Mouse (Mus musculus) embryo, embryonic 9.5 days (tissue): ENCODE measurements around the gene Il21r.
A peak's percentile ranks its signal among the peaks of the same experiment; 100 is the strongest.

Experiments
- DNase-seq: peaks from one replicate; pipeline ENCODE4 v3.0.0-alpha.2; 2017; ENCODE audit errors: extremely low spot score

Il21r gene

DNA sequence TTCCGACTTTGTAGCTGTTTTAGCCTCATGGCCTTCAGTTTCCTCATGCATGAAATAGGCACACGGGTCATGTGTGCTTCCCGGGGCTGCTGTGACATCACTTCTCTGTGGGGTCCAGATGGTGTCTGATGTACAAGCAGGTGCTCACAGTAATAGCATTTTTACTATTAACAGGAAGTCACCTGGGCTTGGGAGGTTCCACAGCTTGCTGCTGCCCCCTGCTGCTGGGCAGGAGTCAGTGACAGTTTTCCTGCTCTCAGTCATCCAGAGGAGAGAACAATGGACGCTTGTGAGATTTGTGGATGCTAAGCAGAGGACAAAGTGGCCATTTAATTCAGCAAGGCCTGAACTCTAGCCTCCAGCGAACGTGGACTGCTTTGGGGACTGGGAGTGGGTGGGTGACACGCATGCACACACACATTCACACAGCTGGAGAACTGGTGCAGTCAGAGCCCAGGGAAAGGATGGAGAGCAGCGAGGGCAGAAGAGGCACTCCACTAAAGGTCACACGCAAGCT lies 35.7 kb downstream of the Il21r start:
- peak; percentile 51 for DNase-seq

DNA sequence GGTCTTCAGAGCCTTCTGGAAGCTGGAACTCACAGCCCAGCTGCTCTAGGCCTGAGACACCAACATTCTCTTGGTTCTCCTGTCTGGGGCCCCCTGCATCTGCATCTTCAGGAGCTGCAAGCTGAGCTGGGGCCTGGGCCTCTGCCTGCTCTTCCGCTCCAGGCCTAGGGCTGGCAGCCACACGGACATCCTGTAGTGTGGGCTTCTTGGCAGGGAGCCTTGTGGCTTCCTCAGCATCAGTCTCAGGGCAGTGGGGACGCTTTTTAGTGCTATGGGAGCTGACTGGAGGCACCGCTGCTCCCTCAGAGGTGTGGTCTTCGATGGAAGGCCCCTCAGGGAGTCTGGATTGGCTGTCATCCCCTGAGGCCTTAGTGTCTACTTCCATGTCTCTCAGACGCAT lies 40.7 kb downstream of the Il21r start:
- DNase-seq: no peak

DNA sequence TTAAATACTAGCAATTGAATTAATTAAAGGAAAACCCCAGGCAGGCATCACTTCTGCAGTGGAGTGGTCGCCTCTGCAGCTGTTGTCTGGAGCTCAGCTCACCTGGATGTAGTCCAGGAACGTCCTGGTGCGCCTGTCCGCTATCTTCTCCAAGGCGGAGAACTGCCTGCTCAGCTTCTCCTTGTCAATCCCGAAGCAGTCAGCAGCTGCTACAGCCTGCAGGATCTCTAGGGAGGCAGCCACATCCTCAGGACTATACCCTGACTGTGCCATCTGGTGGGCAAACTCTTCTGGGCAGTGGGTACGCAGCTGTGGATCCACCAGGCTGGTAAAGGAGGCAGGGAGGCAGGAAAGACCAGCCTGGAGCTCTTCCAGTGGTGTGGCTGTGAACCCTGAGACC lies 42.2 kb downstream of the Il21r start:
- no peak for DNase-seq

DNA sequence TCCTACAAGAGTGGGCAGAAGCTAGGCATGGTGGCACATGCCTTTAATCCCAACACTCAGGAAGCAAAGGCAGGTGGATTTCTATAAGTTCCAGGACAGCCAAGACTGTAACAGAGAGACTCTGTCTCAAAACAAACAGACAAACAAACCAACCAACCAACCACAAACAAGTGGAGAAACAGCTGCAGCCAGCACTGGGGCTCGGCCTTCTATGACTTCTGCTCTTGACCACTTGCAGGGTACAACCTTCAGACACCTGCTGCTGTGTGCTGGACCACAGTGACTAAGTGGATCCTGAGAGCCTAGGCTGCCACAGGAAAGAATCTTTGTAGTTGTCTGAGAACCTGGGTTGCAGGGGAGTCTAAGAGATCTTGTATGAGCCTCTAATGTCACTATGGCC lies 45.8 kb downstream of the Il21r start:
- DNase-seq: no peak

DNA sequence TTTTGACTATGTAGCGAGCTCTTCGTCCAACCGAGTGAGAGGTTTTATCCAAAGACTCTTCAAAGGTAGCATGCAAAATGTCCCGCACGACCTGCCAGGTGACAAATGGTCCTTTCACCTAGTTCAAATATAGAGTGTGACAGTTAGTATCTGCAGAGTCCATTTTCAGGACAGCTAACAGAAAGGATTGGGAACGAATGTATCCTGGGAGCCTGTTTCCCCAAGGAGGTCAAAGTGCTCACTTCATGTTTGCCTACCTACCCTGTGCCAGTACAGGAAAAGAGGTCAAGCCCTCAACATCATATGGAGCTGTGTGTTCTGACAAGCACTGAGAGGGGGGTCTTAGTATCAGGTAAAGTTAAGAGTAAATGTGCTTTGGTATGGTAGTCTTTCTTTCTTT lies 54.3 kb downstream of the Il21r start:
- no peak for DNase-seq

DNA sequence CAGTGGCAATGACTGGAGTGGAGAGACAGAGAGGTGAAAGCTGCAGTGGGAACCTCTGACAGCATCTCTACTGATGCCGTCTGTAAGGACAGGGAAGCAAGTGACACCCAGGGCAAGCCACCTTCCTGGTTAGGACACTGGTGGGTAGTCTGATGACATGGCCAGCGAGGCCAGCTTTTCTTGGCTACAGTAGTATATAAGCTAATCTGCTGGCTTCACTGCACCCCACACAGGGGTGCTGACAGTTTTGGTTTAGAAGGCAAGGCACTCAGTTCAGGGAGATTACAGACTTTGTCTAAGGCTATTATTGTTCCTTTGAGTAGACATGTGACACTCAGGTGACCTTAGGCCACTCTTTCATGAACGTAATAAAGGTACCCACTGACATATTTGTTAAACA lies 60.4 kb downstream of the Il21r start:
- no peak for DNase-seq

DNA sequence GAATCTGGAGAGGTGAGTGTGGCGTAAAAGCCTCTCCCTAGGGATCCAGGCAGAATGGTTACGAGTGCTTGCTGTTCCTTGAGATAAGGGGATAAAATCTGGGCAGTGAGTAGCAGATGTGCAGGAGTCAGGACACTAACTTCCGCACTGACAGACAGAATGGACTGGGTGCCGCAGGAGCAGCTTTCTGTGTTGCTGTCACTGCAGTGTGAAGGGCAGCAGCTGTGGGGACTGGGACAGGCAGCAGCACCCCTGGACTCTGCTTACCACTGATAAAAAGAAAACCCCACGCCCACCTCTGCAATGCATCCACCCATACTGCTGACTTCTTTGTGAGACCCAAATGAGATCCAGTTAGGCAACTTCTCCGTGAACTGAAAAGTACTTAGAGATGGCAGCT lies 67.6 kb downstream of the Il21r start:
- DNase-seq: no peak

DNA sequence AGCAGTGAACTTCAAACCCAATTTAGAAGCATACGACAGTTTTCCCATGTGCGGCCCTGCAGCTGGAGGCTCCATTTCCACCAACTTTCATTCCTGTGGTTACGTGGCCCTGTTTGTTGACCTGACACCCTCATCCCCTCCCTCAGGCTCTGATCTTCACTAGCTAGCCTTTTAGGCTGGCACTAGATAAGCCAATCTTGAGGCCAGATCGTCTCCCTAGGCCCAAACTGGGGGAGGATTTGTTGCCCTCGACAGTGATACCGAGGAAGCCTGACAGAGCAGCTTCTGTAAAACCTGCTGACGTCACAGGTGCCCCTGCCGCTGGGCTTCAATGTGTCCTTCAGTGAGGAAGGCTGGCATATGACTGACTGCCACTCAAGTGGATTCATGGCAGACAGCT lies 68.2 kb downstream of the Il21r start:
- no peak for DNase-seq

DNA sequence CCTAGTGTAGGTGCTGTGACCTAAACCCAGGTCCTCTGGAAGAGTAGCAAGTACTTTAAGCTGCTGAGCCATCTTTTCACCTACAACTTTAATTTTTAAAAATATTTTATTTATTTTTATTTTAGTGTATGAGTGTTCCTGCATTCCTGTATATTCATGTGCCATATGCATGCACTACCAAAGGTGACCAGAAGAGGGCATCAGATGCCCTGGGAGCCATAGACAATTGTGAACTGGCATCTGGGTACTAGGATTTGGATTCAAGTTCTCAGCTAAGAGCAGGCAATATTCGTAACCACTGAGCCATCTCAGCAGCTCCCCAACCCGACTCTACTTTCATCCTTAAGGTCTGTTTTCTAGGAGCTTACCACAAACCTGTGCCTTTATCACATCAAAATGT lies 71.7 kb downstream of the Il21r start:
- DNase-seq: peak; percentile 29

DNA sequence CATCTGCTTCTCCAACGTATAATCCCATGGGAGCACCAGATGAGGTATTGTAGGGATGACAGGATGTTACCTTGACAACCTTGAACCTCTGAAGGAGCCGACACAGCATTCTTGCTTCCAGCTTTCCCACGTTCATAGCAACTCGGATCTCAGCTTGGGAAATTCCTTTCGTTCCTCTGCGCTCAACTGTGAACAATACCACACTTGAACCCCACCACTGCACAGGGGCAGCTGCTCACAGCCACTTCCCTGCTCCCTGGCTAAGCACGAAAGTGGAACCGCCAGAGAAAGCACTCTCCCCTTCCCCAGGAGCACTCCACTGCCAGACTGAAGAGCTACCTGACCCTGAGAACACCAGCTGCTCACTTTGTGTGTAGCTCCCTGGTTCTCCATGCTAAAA lies 75.5 kb downstream of the Il21r start:
- DNase-seq: no peak

DNA sequence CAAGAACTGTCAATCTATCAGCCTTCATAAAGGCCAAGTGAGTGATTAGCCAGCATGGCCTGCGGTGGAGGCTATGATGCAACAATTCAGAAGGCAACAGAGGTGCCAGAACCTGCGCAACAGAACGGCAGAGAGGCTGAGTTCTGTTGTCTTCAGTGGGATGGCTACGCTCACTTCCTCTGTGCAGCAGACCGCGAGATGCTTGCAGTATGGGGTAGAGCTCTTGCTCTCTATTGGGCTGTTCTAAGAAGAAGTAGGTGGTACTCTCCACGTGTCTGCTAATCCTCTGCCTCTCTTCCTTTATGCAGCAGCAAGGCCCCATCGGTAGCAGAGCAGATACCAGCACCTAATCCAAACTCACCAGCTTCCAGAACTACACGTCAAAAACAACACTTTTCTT lies 76.7 kb downstream of the Il21r start:
- no peak for DNase-seq
